Mouse (Mus musculus): ENCODE measurements around the gene Fam189b. TPM values are rescaled to one million over a fixed set of nuclear protein-coding genes. Genes with fewer than 3 reads are reported as not detected.

Gene Fam189b
- total and polyA plus RNA-seq, 3 experiments, result 1.1 to 8.4 (median 2.2) TPM

- in situ Hi-C loops (cut with MboI; ENCODE audit: low pct_ligation_motif_present, low pct_unique_long_range_greater_than_20kb, low sequenced_read_pairs), result no loop called here
- Histone ChIP-seq H3K4me3 (replicated peaks in 1 of 3; ENCODE audit: low read depth in 2 of 3, low read length in 2 of 3, poor library complexity in 1 of 3) (no peak overlapping the region), H3K36me3 (replicated peaks in 1 of 2; ENCODE audit: control insufficient read depth in 1 of 2, insufficient read depth in 1 of 2, low read length in 1 of 2) (peaks cover 0 to 53% of the 10 kb centered on the region in 2 experiments), H3K79me2 (replicated peaks; ENCODE audit: control insufficient read depth, extremely low read depth, insufficient read depth, poor library complexity, severe bottlenecking) (no peaks in the 10 kb centered on the region), H3K27ac (ENCODE audit: insufficient read depth, low read depth) (no peak overlapping the region), H3K27me3 (replicated peaks) (no peaks in the 10 kb centered on the region), H3K9me3 (replicated peaks; ENCODE audit: low read length) (no peaks in the 10 kb centered on the region), H3K4me1 (ENCODE audit: control insufficient read depth in 1 of 2, insufficient read depth in 2 of 2) (no peaks in the 10 kb centered on the region), H3K4me2 (ENCODE audit: insufficient read depth, low read depth, poor library complexity, severe bottlenecking) (no peak overlapping the region), H3K9ac (ENCODE audit: insufficient read depth, low read depth) (no peak overlapping the region)
- no peak for DNase-seq (ENCODE audit: extremely low read depth)
- dilution Hi-C loops (cut with MboI; ENCODE audit: extremely low pct_ligation_motif_present, extremely low pct_unique_long_range_greater_than_20kb, low sequenced_read_pairs), result no loop called here
- TF ChIP-seq ELF1 (IDR thresholded peaks at IDR 0.05; ENCODE audit: low read depth, low read length), result no peak
- TF ChIP-seq UBTF (IDR thresholded peaks at IDR 0.05; ENCODE audit: low read depth, low read length), result no peak
- no peak for TF ChIP-seq GABPA (IDR thresholded peaks at IDR 0.05; ENCODE audit: insufficient replicate concordance, low read depth, low read length)
- no peak for TF ChIP-seq ZNF384 (IDR thresholded peaks at IDR 0.05; ENCODE audit: low read depth, low read length)
- no peak for TF ChIP-seq USF1 (IDR thresholded peaks at IDR 0.05; ENCODE audit: low read depth, low read length)
- TF ChIP-seq MXI1 (IDR thresholded peaks at IDR 0.05; ENCODE audit: low read depth, low read length), result no peak
- no peak for TF ChIP-seq TBP (conservative IDR thresholded peaks at IDR 0.05; ENCODE audit: low read depth, low read length)
- no peak for TF ChIP-seq JUN (IDR thresholded peaks at IDR 0.05; ENCODE audit: insufficient read depth, low read depth, low read length)
- no peak for TF ChIP-seq MAX (IDR thresholded peaks at IDR 0.05; ENCODE audit: low read length)
- no peak for TF ChIP-seq BHLHE40 (IDR thresholded peaks at IDR 0.05; ENCODE audit: low read depth, low read length)
- no peak for TF ChIP-seq ZKSCAN1 (IDR thresholded peaks at IDR 0.05; ENCODE audit: borderline replicate concordance, low read depth, low read length)
- no peak for TF ChIP-seq CTCF (conservative IDR thresholded peaks at IDR 0.05 in 1 of 2, IDR thresholded peaks at IDR 0.05 in 1 of 2; ENCODE audit: low read depth in 2 of 2, low read length in 2 of 2)
- TF ChIP-seq JUND (conservative IDR thresholded peaks at IDR 0.05; ENCODE audit: low read depth, low read length), result no peak
- no peak for TF ChIP-seq TCF12 (IDR thresholded peaks at IDR 0.05; ENCODE audit: low read depth, low read length)
- no peak for TF ChIP-seq ZC3H11A (IDR thresholded peaks at IDR 0.05; ENCODE audit: low read depth, low read length)
- TF ChIP-seq EP300 (IDR thresholded peaks at IDR 0.05; ENCODE audit: low read length), result no peak
- TF ChIP-seq KAT2A (IDR thresholded peaks at IDR 0.05; ENCODE audit: insufficient replicate concordance, low read length), result no peak
These were observed 34.4 kb upstream of the Fam189b start for GRCm38 (mm10) chr3:89148567-89148966.

- DNase-seq (ENCODE audit: extremely low read depth), result no peak
- TF ChIP-seq POLR2AphosphoS2 (IDR thresholded peaks at IDR 0.05; ENCODE audit: low read depth, low read length) (no peak), SMC3 (IDR thresholded peaks at IDR 0.05; ENCODE audit: low read depth, low read length) (no peak), ZC3H11A (IDR thresholded peaks at IDR 0.05; ENCODE audit: low read depth, low read length) (no peak), USF1 (IDR thresholded peaks at IDR 0.05; ENCODE audit: low read depth, low read length) (no peak), PAX5 (IDR thresholded peaks at IDR 0.05; ENCODE audit: low read length) (no peak), CHD2 (IDR thresholded peaks at IDR 0.05; ENCODE audit: low read length) (no peak), USF2 (conservative IDR thresholded peaks at IDR 0.05; ENCODE audit: low read depth, low read length) (no peak), MEF2A (IDR thresholded peaks at IDR 0.05; ENCODE audit: borderline replicate concordance, low read depth, low read length) (no peak), GABPA (IDR thresholded peaks at IDR 0.05; ENCODE audit: insufficient replicate concordance, low read depth, low read length) (no peak)
- no peak overlapping the region for H3K4me2 ChIP-seq (ENCODE audit: insufficient read depth, low read depth, poor library complexity, severe bottlenecking)
- no peak overlapping the region for H3K27ac ChIP-seq (ENCODE audit: insufficient read depth, low read depth)
- in situ Hi-C loops (cut with MboI; ENCODE audit: low pct_ligation_motif_present, low pct_unique_long_range_greater_than_20kb, low sequenced_read_pairs) (loop anchor here (5.0 kb wide), 1 partner anchor 35 kb away; no protein-coding TSS in a partner anchor), dilution Hi-C loops (cut with MboI; ENCODE audit: extremely low pct_ligation_motif_present, extremely low pct_unique_long_range_greater_than_20kb, low sequenced_read_pairs) (no loop called here)
- H3K9me3 ChIP-seq (replicated peaks; ENCODE audit: low read length), result no peaks in the 10 kb centered on the region
- peaks cover 0 to 57% of the 10 kb centered on the region in 2 experiments for H3K36me3 ChIP-seq (replicated peaks in 1 of 2; ENCODE audit: control insufficient read depth in 1 of 2, insufficient read depth in 1 of 2, low read length in 1 of 2)
- H3K79me2 ChIP-seq (replicated peaks; ENCODE audit: control insufficient read depth, extremely low read depth, insufficient read depth, poor library complexity, severe bottlenecking), result no peaks in the 10 kb centered on the region
- peaks cover 0 to 4% of the 10 kb centered on the region in 2 experiments; a peak in 1 of 4 replicates for H3K4me1 ChIP-seq (ENCODE audit: control insufficient read depth in 1 of 2, insufficient read depth in 2 of 2)
- no peak overlapping the region for H3K9ac ChIP-seq (ENCODE audit: insufficient read depth, low read depth)
- H3K4me3 ChIP-seq (replicated peaks in 1 of 3; ENCODE audit: low read depth in 2 of 3, low read length in 2 of 3, poor library complexity in 1 of 3), result no peak overlapping the region
- no peaks in the 10 kb centered on the region for H3K27me3 ChIP-seq (replicated peaks)
These were observed 30.7 kb upstream of the Fam189b start for GRCm38 (mm10) chr3:89152084-89152835.
